Mouse (Mus musculus) T-helper 1 cell (primary cell): ENCODE data around the gene Pde4d.

ENCODE experiments used
- in situ Hi-C: fragments of 300-600 bp; cut with MboI, MseI; formaldehyde crosslinking; loops from one replicate; pipeline ENCODE4 v1.15.1; 2025; ENCODE audit warnings: high pct_unique_total_duplicates

Gene Pde4d

GRCm38 (mm10) chr13:108489825-108490224 is 40.1 kb downstream of the Pde4d start:
- in situ Hi-C loops = no loop called here

- in situ Hi-C loops = no loop called here
Observed at GRCm38 (mm10) chr13:108490872-108491271, 41.1 kb downstream of the Pde4d start.

DNA sequence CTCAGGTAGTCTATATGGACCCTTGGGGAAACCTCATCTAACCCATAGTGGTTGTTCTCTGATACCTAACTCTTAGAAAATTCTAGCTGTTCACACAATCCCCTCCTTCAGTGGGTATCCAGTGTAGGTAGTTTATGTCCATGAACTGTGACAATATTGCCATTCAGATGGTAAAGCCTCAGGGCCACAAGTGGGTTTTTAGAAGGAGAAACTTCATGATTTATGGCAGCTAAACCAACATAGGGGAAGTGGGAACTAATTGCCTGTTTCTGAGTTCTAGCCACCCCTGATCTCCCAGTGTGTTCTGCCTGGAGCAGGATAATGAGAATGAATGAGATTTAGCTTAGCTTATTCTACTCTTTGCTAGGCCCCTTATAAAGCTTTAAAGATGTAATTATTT is 43.1 kb downstream of the Pde4d start:
- in situ Hi-C loops = no loop called here

- in situ Hi-C loops = no loop called here
Observed at GRCm38 (mm10) chr13:108494365-108494764, 44.6 kb downstream of the Pde4d start.

DNA sequence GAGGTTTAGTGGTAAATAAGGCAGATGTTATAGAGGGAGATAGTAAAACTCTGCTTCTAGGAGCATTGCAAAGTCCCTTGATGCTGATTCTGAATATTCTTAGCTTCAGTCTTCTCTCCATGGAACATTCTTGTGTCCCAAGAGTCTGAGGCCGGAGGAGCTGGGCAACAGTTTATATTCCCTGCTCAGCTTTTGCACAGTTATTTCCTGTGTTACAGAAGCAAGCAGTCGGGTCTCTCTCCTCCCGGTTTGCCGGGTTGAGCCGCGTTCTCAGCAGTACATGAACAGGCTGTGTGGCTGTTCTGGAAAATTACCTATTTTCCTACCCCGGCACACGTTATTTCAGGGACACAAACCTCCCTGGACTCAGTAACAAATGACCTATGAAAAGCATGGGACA is 48.0 kb downstream of the Pde4d start:
- in situ Hi-C loops = no loop called here

- in situ Hi-C loops = no loop called here
Observed at GRCm38 (mm10) chr13:108498247-108498743, 48.5 kb downstream of the Pde4d start.

GRCm38 (mm10) chr13:108498773-108499313 is 49.1 kb downstream of the Pde4d start:
- in situ Hi-C loops = no loop called here

- in situ Hi-C loops = no loop called here
Observed at GRCm38 (mm10) chr13:108501386-108501785, 51.6 kb downstream of the Pde4d start.

- in situ Hi-C loops = no loop called here
Observed at GRCm38 (mm10) chr13:108524548-108524947, 74.8 kb downstream of the Pde4d start.

DNA sequence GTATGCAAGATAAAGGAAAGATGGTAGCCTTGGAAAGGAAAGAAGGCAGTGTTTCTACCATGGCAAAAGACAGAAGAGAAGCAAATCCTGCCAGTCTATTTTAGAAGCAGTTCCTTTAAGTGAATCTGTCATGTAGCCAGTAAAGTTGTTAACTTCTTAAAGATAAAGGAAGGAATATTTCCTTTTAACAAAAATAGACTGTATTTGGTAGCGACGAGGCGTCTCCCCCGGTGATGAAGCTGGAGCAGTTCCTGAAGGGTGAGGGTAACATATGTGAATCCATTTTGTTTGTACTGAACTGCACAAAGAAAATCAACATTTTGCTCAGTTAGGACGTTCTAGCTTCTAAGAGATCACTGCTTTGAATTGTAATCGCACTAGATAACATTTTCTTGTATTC is 75.2 kb downstream of the Pde4d start:
- in situ Hi-C loops = no loop called here

GRCm38 (mm10) chr13:108526258-108527007 is 76.7 kb downstream of the Pde4d start:
- in situ Hi-C loops = no loop called here

- in situ Hi-C loops = no loop called here
Observed at GRCm38 (mm10) chr13:108527090-108527770, 77.5 kb downstream of the Pde4d start.

DNA sequence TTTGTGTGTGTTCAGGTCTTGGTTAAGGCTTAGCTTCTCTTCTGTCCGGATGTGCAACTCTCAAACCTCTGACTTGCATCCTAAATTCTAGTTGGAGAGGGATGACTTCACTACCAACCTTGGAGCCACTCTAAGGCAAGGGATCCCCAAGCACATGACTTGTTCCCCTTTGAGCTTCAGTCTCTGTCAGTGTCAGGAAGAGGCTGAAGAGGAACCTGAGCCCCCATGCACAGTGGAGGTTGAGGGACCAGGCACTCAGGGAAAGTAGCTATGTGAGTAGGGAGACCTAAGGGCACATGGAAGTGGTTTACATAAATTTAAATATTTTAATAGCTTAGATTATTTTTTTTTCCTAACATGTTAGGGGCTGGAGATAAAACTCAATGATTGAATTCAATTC is 78.6 kb downstream of the Pde4d start:
- in situ Hi-C loops = no loop called here

GRCm38 (mm10) chr13:108532875-108533274 is 83.1 kb downstream of the Pde4d start:
- in situ Hi-C loops = no loop called here

- in situ Hi-C loops = no loop called here
Observed at GRCm38 (mm10) chr13:108536436-108536835, 86.7 kb downstream of the Pde4d start.

GRCm38 (mm10) chr13:108536951-108537350 is 87.2 kb downstream of the Pde4d start:
- in situ Hi-C loops = no loop called here

DNA sequence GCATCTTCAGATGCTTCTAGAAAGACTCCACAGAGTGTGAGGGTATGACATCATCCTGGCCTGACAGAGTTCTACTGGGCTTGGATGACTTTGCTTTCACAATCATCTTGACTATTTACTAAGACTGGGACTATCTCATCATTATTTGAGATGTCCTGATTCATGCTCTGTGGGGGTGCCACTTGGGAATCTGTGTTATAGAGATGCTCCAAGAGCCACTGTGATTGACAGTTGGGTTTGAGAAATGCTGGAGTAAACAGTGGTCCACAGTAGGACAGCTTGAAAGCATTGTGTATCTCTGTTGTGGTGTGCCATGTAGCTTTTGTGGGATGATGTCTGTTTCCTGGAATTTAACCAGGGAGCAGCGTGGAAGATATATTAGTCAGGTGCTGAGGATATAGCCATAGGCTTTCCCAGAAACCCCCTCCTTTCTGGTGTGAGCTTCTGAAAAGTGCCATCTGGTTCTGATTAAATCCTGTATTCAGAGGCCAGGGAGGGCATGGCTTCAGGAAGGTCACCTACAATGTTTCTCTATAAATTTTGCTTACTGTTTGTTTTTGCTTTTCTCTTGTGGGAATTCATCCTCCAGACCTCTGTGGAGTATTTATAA is 89.1 kb downstream of the Pde4d start:
- in situ Hi-C loops = no loop called here

DNA sequence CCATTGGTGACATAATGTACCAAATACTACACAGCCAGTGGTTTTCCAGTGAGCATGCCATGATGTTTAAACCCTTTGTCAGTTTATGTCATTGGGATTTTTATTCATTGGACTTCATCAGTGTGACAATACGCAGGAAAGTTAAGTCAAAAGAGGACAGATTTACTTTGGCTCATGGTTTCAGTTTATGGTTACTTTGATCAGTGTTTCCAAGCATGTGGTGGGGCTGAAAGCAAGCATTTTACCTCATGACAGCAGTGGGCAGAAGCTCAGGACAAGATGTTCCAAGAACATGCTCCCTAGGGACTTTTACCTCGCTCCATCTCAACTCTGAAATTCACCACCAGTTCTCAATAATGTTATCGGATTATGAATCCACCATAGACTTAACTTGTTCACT is 91.7 kb downstream of the Pde4d start:
- in situ Hi-C loops = loop anchor here (5.0 kb wide), 1 partner anchor 69 kb away; no protein-coding TSS in a partner anchor

- in situ Hi-C loops = loop anchor here (5.0 kb wide), 1 partner anchor 70 kb away; no protein-coding TSS in a partner anchor
Observed at GRCm38 (mm10) chr13:108542342-108542761, 92.6 kb downstream of the Pde4d start.

DNA sequence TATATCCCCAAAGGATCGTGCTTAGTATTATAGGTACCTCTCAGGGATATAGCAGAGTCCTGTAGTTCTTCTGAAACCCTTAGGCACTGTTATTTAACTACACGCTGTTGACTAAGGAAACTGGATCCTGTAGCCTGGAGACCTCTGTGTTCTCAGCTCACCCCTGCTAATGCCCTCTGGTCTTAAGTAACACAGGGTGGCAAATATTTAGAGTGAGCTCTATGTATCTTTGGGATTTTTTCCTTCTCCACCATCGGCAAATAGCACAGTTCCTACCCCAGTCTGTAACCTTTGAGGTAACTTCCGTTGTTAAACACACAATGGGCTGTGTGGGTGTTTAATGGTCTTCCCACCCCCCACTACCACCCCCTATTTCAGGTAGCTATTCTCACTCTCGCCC is 102.5 kb downstream of the Pde4d start:
- in situ Hi-C loops = no loop called here

- in situ Hi-C loops = no loop called here
Observed at GRCm38 (mm10) chr13:108552995-108553394, 103.2 kb downstream of the Pde4d start.

DNA sequence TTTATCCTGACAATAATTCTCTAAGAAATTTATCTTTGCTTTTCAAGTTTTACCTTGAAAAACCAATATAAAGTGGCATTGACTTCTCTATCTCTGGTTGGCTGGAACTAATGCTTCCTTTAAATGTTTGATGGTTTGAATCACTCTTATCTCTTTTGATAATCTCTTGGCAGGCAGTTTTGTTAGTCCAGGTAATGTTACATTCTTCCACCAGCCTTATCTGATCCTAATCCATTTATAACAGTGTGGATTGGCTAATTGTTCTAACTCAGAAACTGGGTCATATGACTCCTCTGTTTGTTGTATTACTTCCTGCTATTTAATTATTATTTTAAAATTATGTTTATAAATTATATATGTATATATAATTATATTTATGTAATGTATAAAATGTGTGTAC is 105.2 kb downstream of the Pde4d start:
- in situ Hi-C loops = no loop called here
